Mouse (Mus musculus): Measurements from ENCODE around the gene E2f6.

DNA sequence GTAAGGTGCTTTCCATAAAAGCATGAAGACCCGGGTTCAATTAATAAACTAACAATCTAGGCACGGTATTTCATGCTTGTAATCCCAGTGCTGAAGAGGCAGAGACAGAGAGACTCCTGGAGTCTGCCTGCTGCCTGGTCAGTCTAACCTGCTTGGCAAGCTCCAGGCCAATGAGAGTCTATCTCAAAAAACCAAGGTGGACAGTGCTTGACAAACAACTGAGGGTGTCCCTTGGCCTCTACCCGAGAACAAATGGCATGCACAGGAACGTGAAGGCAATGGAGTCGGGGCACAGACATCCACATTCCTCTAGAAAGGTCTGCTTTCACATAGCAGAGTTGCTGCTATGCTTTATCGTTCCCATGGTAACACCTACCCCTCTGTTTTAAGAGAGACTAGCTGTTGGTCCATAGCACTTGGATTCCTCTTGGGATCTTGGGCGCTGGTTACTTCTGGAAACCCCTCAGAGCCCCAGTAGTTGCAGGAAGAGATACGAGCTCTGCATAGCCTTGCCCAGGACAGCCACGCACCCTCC lies 59.2 kb downstream of the E2f6 start:
- no peak for TF ChIP-seq POLR2A (IDR thresholded peaks at IDR 0.05; ENCODE audit: insufficient read depth, low read depth, low read length)
- no peak for TF ChIP-seq CTCF (IDR thresholded peaks at IDR 0.05)

Data from heart, adult 2 months (tissue).